Mouse (Mus musculus) limb, embryonic 14.5 days (tissue): Measurements from ENCODE around the gene Tmem201. TPM values are rescaled to one million over a fixed set of nuclear protein-coding genes. Genes with fewer than 3 reads are reported as not detected.

ENCODE experiments used
- ATAC-seq: fragments of 200-750 bp; cut with Nextera tagmentation; 2 replicates; pipeline ENCODE4 v1.8.0; 2017; ENCODE audit warnings: low read depth, moderate number of reproducible peaks, moderate TSS enrichment; ENCODE audit not compliant: low FRiP score
- DNase-seq: peaks from one replicate; pipeline ENCODE4 v3.0.0-alpha.2; 2015; ENCODE audit warnings: low spot score
- H3K27ac ChIP-seq: fragments of 300-500 bp; sonication (generic); replicated peaks from 2 replicates; pipeline ENCODE4 v1.5.1; 2014; ENCODE audit warnings: low read depth, mild to moderate bottlenecking, low read length, moderate library complexity, mixed read lengths
- H3K27me3 ChIP-seq: fragments of 300-500 bp; sonication (generic); 2 replicates; pipeline ENCODE4 v1.6.1; 2014; ENCODE audit warnings: low read length, mixed read lengths; ENCODE audit not compliant: control insufficient read depth, insufficient read depth
- H3K36me3 ChIP-seq: fragments of 300-500 bp; sonication (generic); 2 replicates; pipeline ENCODE4 v1.6.1; 2014; ENCODE audit warnings: mild to moderate bottlenecking, low read length, moderate library complexity, mixed read lengths; ENCODE audit not compliant: control insufficient read depth, insufficient read depth
- H3K4me1 ChIP-seq: fragments of 300-500 bp; sonication (generic); 2 replicates; pipeline ENCODE4 v1.6.1; 2014; ENCODE audit warnings: antibody characterized with exemption, low read length, mixed read lengths; ENCODE audit not compliant: control insufficient read depth, insufficient read depth
- H3K4me2 ChIP-seq: fragments of 300-500 bp; sonication (generic); replicated peaks from 2 replicates; pipeline ENCODE4 v1.6.1; 2014; ENCODE audit warnings: low read depth, mild to moderate bottlenecking, low read length, moderate library complexity; ENCODE audit not compliant: severe bottlenecking
- H3K4me3 ChIP-seq: fragments of 300-500 bp; sonication (generic); replicated peaks from 2 replicates; pipeline ENCODE4 v1.5.1; 2014; ENCODE audit warnings: low read length
- H3K9ac ChIP-seq: fragments of 300-500 bp; sonication (generic); 2 replicates; pipeline ENCODE4 v1.6.1; 2014; ENCODE audit warnings: mild to moderate bottlenecking, low read depth, low read length, moderate library complexity; ENCODE audit not compliant: severe bottlenecking
- H3K9me3 ChIP-seq: fragments of 300-500 bp; sonication (generic); 2 replicates; pipeline ENCODE4 v1.6.1; 2016; ENCODE audit warnings: low read length; ENCODE audit not compliant: control insufficient read depth
- POLR2A ChIP-seq: fragments of 200-500 bp; IDR thresholded peaks from 2 replicates; pipeline ENCODE4 v1.8.0; 2012; ENCODE audit warnings: inconsistent platforms, mild to moderate bottlenecking, moderate library complexity, borderline replicate concordance; ENCODE audit not compliant: insufficient read depth, insufficient read length; ENCODE audit errors: extremely low read depth
- WGBS: fragments of 180-500 bp; shearing (Covaris S2); extraction: QIAGEN DNeasy Blood & Tissue Kit; methylation state at CpG from one replicate; pipeline ENCODE4 v1.1.7; 2014; 5-methylcytosine and 5-hydroxymethylcytosine counted together
- polyA plus RNA-seq, 2 experiments: library from polyadenylated mRNA; depleted of rRNA in 1 of 2; stranded (reverse) in 1 of 2; unstranded in 1 of 2; fragments of >200 nt; fragmentation: Nextera tagmentation in 1 of 2; extraction: Ambion mirVana in 1 of 2; gene quantifications; 2 replicates each; pipeline versions ENCODE4 v1.2.1 to v1.2.3; 2012 to 2014

The Tmem201 gene
- polyA plus RNA-seq, 2 experiments, result 20.4 to 59.3 TPM

GRCm38 (mm10) chr4:149684841-149685623 is 52.8 kb downstream of the Tmem201 start:
- no peak for TF ChIP-seq POLR2A
- Histone ChIP-seq H3K27ac (no peak overlapping the region), H3K9ac (no peak overlapping the region), H3K36me3 (no peaks in the 10 kb centered on the region), H3K27me3 (no peaks in the 10 kb centered on the region), H3K4me2 (no peak overlapping the region), H3K4me3 (no peak overlapping the region), H3K4me1 (no peaks in the 10 kb centered on the region), H3K9me3 (no peaks in the 10 kb centered on the region)
- no peak for DNase-seq
- no peak for ATAC-seq
- WGBS, result 51% methylated on average over 11 of the region's 11 CpGs

GRCm38 (mm10) chr4:149683875-149684274 is 54.0 kb downstream of the Tmem201 start:
- DNase-seq (no peak), ATAC-seq (no peak)
- H3K27me3 ChIP-seq, result no peaks in the 10 kb centered on the region
- no peaks in the 10 kb centered on the region for H3K36me3 ChIP-seq
- no peaks in the 10 kb centered on the region for H3K4me1 ChIP-seq
- no peak overlapping the region for H3K9ac ChIP-seq
- H3K27ac ChIP-seq, result no peak overlapping the region
- no peak for TF ChIP-seq POLR2A
- H3K4me3 ChIP-seq, result no peak overlapping the region
- H3K9me3 ChIP-seq, result no peaks in the 10 kb centered on the region
- 8% methylated on average over 7 of the region's 7 CpGs for WGBS
- no peak overlapping the region for H3K4me2 ChIP-seq

- peaks cover 4% of the 10 kb centered on the region; the same call in 1 of the 2 replicates for H3K27me3 ChIP-seq
- 63% methylated on average over 11 of the region's 11 CpGs for WGBS
- no peak overlapping the region for H3K9ac ChIP-seq
Observed at GRCm38 (mm10) chr4:149679056-149679770, 58.6 kb downstream of the Tmem201 start.

GRCm38 (mm10) chr4:149678006-149678405 is 59.8 kb downstream of the Tmem201 start:
- TF ChIP-seq POLR2A, result no peak
- no peaks in the 10 kb centered on the region; the same call in 1 of the 2 replicates for H3K4me1 ChIP-seq
- ATAC-seq (no peak), DNase-seq (no peak)
- no peak overlapping the region for H3K9ac ChIP-seq
- H3K9me3 ChIP-seq, result no peaks in the 10 kb centered on the region
- H3K27ac ChIP-seq, result no peak overlapping the region
- peaks cover 4% of the 10 kb centered on the region; the same call in 1 of the 2 replicates for H3K27me3 ChIP-seq
- H3K4me2 ChIP-seq, result no peak overlapping the region
- no peaks in the 10 kb centered on the region for H3K36me3 ChIP-seq
- H3K4me3 ChIP-seq, result no peak overlapping the region
- 57% methylated on average over 1 of the region's 1 CpGs for WGBS

More at GRCm38 (mm10) chr4:149679056-149679770, 58.6 kb downstream of the Tmem201 start:
- Histone ChIP-seq H3K4me2 (no peak overlapping the region), H3K27ac (no peak overlapping the region), H3K4me1 (no peaks in the 10 kb centered on the region; the same call in 1 of the 2 replicates), H3K4me3 (no peak overlapping the region), H3K36me3 (no peaks in the 10 kb centered on the region), H3K9me3 (no peaks in the 10 kb centered on the region)
- ATAC-seq (no peak), DNase-seq (no peak)
- no peak for TF ChIP-seq POLR2A
